Mouse (Mus musculus) ovary, postnatal 14 days (tissue): ENCODE results near the gene Hist1h1t.
"Not testable (repeated sequence)": the region's sequence is repeated elsewhere in the genome, so short reads cannot be mapped to it uniquely, and the experiment has no call there.

Source experiments
- DNase-seq: peaks from one replicate; pipeline ENCODE4 v3.0.0; 2022; ENCODE audit warnings: low spot score

Hist1h1t gene

GRCm38 (mm10) chr13:23699767-23700166 is 4.2 kb downstream of the Hist1h1t start:
- no peak for DNase-seq

GRCm38 (mm10) chr13:23700786-23701520 is 5.3 kb downstream of the Hist1h1t start:
- DNase-seq: peak; percentile 63

GRCm38 (mm10) chr13:23702220-23702619 is 6.6 kb downstream of the Hist1h1t start:
- DNase-seq: no peak

GRCm38 (mm10) chr13:23702801-23703200 is 7.2 kb downstream of the Hist1h1t start:
- DNase-seq: not testable (repeated sequence)

- no peak for DNase-seq
Measured at GRCm38 (mm10) chr13:23705751-23706356, 10.2 kb downstream of the Hist1h1t start.

- no peak for DNase-seq
Measured at GRCm38 (mm10) chr13:23706771-23707170, 11.2 kb downstream of the Hist1h1t start.

GRCm38 (mm10) chr13:23708041-23708440 is 12.4 kb downstream of the Hist1h1t start:
- no peak for DNase-seq

- no peak for DNase-seq
Measured at GRCm38 (mm10) chr13:23708654-23709053, 13.0 kb downstream of the Hist1h1t start.

GRCm38 (mm10) chr13:23709714-23710373 is 14.2 kb downstream of the Hist1h1t start:
- DNase-seq: no peak

- peak; percentile 24 for DNase-seq
Measured at GRCm38 (mm10) chr13:23710374-23711089, 14.9 kb downstream of the Hist1h1t start, which contains the start of gene Hfe. TSS of gene Hfe (minus strand) at chr13:23710854.

GRCm38 (mm10) chr13:23716261-23717042 is 20.8 kb downstream of the Hist1h1t start:
- DNase-seq: no peak

GRCm38 (mm10) chr13:23717176-23717575 is 21.6 kb downstream of the Hist1h1t start:
- no peak for DNase-seq

- not testable (repeated sequence) for DNase-seq
Measured at GRCm38 (mm10) chr13:23717593-23718245, 22.1 kb downstream of the Hist1h1t start.

GRCm38 (mm10) chr13:23724239-23724638 is 28.6 kb downstream of the Hist1h1t start:
- no peak for DNase-seq

GRCm38 (mm10) chr13:23725213-23725612 is 29.6 kb downstream of the Hist1h1t start:
- DNase-seq: no peak

GRCm38 (mm10) chr13:23728472-23729191 is 33.0 kb downstream of the Hist1h1t start:
- no peak for DNase-seq

- DNase-seq: no peak
Measured at GRCm38 (mm10) chr13:23729192-23729525, 33.5 kb downstream of the Hist1h1t start.

GRCm38 (mm10) chr13:23729706-23730105 is 34.1 kb downstream of the Hist1h1t start:
- no peak for DNase-seq

- no peak for DNase-seq
Measured at GRCm38 (mm10) chr13:23730479-23730878, 34.9 kb downstream of the Hist1h1t start.

GRCm38 (mm10) chr13:23732156-23732804 is 36.7 kb downstream of the Hist1h1t start:
- no peak for DNase-seq
